Mouse (Mus musculus) embryonic facial prominence, embryonic 15.5 days (tissue): ENCODE data around the gene Zcchc24. TPM values are rescaled to one million over a fixed set of nuclear protein-coding genes. Genes with fewer than 3 reads are reported as not detected.

Experiments
- ATAC-seq: fragments of 200-750 bp; cut with Nextera tagmentation; 2 replicates; pipeline ENCODE4 v1.8.0; 2017; ENCODE audit warnings: low read depth, moderate TSS enrichment; ENCODE audit not compliant: insufficient number of reproducible peaks, low FRiP score, low TSS enrichment
- H3K27ac ChIP-seq: fragments of 300-500 bp; sonication (generic); replicated peaks from 2 replicates; pipeline ENCODE4 v1.5.1; 2015; ENCODE audit warnings: mild to moderate bottlenecking, inconsistent platforms
- H3K27me3 ChIP-seq: fragments of 300-500 bp; sonication (generic); 2 replicates; pipeline ENCODE4 v1.6.1; 2015; ENCODE audit warnings: inconsistent platforms
- H3K36me3 ChIP-seq: fragments of 300-500 bp; sonication (generic); 2 replicates; pipeline ENCODE4 v1.6.1; 2015; ENCODE audit warnings: mild to moderate bottlenecking, inconsistent platforms
- H3K4me1 ChIP-seq: fragments of 300-500 bp; sonication (generic); 2 replicates; pipeline ENCODE4 v1.6.1; 2015; ENCODE audit warnings: inconsistent platforms
- H3K4me2 ChIP-seq: fragments of 300-500 bp; sonication (generic); replicated peaks from 2 replicates; pipeline ENCODE4 v1.6.1; 2015; ENCODE audit warnings: mild to moderate bottlenecking, inconsistent platforms
- H3K4me3 ChIP-seq: fragments of 300-500 bp; sonication (generic); replicated peaks from 2 replicates; pipeline ENCODE4 v1.5.1; 2015; ENCODE audit warnings: mild to moderate bottlenecking, inconsistent platforms
- H3K9ac ChIP-seq: fragments of 300-500 bp; sonication (generic); 2 replicates; pipeline ENCODE4 v1.6.1; 2015; ENCODE audit warnings: inconsistent platforms
- H3K9me3 ChIP-seq: fragments of 300-500 bp; sonication (generic); replicated peaks from 2 replicates; pipeline ENCODE4 v1.6.1; 2016; ENCODE audit warnings: inconsistent platforms
- whole genome bisulfite sequencing: fragments of 180-500 bp; shearing (Covaris S2); methylation state at CpG from one replicate; pipeline ENCODE4 v1.1.7; 2015; 5-methylcytosine and 5-hydroxymethylcytosine counted together
- polyA plus RNA-seq: library from polyadenylated mRNA; unstranded; fragments of >200 nt; fragmentation: Nextera tagmentation; extraction: Ambion mirVana; gene quantifications from 2 replicates; pipeline ENCODE4 v1.2.1, GENCODE M21; 2015

The Zcchc24 gene
- polyA plus RNA-seq, 1 experiment from 2014 or later: 34.0 TPM

DNA sequence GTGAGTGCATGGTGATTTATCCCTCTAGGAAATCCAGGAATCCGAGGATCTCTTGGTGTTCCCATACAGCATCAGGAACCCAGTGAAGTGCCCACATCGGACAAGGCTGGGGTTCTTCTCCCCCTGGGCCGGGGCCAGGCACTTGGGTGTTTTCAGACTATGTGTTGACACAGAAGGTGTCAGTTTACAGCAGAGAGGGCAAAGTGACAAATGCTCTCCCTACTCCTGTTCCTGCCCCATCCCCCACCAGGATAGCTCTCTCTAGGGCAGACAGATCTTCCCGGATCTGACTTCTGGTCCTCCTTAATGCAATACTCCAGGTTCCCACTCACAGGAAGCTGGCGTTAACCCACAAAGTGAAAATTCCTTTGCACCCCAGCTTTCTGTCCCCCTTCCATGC is 5.3 kb upstream of the Zcchc24 start:
- Histone ChIP-seq H3K4me2 (no peak overlapping the region), H3K27ac (no peak overlapping the region), H3K9me3 (no peaks in the 10 kb centered on the region), H3K4me3 (no peak overlapping the region), H3K36me3 (no peaks in the 10 kb centered on the region), H3K4me1 (peaks cover 24% of the 10 kb centered on the region), H3K9ac (no peak overlapping the region), H3K27me3 (no peaks in the 10 kb centered on the region)
- WGBS: 37% methylated on average over 5 of the region's 5 CpGs
- ATAC-seq: no peak

DNA sequence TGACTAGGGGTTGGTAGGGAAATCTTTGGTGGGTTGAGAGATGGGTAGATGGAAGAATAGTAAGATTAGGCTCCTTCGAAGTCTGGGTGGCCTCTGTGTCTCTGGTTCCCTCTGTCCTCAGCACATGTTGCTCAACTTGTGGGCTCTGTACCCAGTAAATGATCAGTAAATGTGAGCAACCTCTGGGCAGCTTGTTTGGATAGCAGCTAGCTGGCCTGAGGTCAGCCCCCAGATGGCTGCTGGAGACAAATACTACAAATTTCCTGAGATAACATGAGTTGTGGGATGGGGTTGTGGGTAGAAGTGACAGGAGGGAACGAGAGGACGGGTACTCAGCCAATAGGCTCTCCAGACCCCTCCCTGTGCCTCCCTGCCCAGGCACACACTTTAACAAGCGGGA is 4.2 kb upstream of the Zcchc24 start:
- Histone ChIP-seq H3K27ac (no peak overlapping the region), H3K9ac (no peak overlapping the region), H3K4me2 (no peak overlapping the region), H3K27me3 (no peaks in the 10 kb centered on the region), H3K4me1 (peaks cover 27% of the 10 kb centered on the region), H3K4me3 (no peak overlapping the region), H3K36me3 (no peaks in the 10 kb centered on the region), H3K9me3 (no peaks in the 10 kb centered on the region)
- ATAC-seq: no peak
- WGBS: 59% methylated on average over 4 of the region's 4 CpGs

DNA sequence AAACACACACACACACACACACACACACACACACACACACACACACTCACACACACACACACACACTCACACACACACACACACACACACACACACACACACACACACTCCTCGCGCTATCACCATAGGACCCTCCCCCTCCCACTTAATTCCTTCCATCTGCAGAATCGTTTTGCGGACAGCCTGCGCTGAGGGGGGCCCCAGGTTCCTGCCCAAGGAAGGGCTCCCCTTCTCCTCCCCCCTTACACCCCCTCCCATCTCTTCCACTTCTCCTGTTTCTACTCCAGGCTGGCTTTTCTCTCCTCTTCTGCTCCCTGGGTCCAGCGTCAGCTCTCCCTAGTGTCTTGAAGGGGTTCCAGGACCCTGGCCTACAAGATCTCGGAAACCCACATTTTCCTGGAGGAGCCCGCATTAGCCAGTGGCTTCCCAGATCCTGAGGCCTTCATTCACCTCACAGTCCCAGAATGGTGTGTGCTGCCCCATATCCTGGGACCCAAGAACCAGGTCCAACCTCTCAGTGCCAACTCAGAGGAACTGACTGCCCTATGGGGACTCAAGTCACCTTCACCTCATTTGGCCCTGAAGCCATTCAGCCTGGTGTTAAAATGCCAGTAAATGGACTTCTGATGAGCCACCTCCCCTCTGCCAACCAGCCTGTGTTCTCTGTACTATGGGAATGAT is 927 bp upstream of the Zcchc24 start:
- Histone ChIP-seq H3K4me2 (peak overlapping the region; percentile 88), H3K4me1 (peaks cover 54% of the 10 kb centered on the region), H3K9ac (no peak overlapping the region), H3K9me3 (no peaks in the 10 kb centered on the region), H3K36me3 (no peaks in the 10 kb centered on the region), H3K4me3 (peak overlapping the region; percentile 83; the same call in 1 of the 2 replicates), H3K27ac (peak overlapping the region; percentile 95), H3K27me3 (no peaks in the 10 kb centered on the region)
- no peak for ATAC-seq
- 12% methylated on average over 8 of the region's 8 CpGs for WGBS

- Histone ChIP-seq H3K9ac (peak overlapping the region; percentile 85), H3K4me2 (peak overlapping the region; percentile 88), H3K4me3 (peak overlapping the region; percentile 83), H3K27me3 (no peaks in the 10 kb centered on the region), H3K4me1 (peaks cover 52% of the 10 kb centered on the region), H3K9me3 (no peaks in the 10 kb centered on the region), H3K36me3 (no peaks in the 10 kb centered on the region), H3K27ac (peak overlapping the region; percentile 95)
- under 1% methylated on average over 50 of the region's 50 CpGs for WGBS
- peak; percentile 30; the same call in 1 of the 2 replicates for ATAC-seq
These were observed 462 bp downstream of the Zcchc24 start for GRCm38 (mm10) chr14:25768261-25768893.

- peak overlapping the region; percentile 85 for H3K9ac ChIP-seq
- H3K27me3 ChIP-seq: no peaks in the 10 kb centered on the region
- peak overlapping the region; percentile 95 for H3K27ac ChIP-seq
- no peaks in the 10 kb centered on the region for H3K9me3 ChIP-seq
- ATAC-seq: no peak
- H3K4me1 ChIP-seq: peaks cover 54% of the 10 kb centered on the region
- peak overlapping the region; percentile 88 for H3K4me2 ChIP-seq
- H3K36me3 ChIP-seq: no peaks in the 10 kb centered on the region
- peak overlapping the region; percentile 83 for H3K4me3 ChIP-seq
- WGBS: 14% methylated on average over 6 of the region's 6 CpGs
These were observed 1.1 kb downstream of the Zcchc24 start for GRCm38 (mm10) chr14:25767725-25768203.

- ATAC-seq: no peak
- Histone ChIP-seq H3K4me1 (peaks cover 64% of the 10 kb centered on the region), H3K9ac (0 out of 2 replicates have a peak overlapping the region, but pooled peaks have one; percentile 85), H3K27me3 (no peaks in the 10 kb centered on the region), H3K4me2 (peak overlapping the region; percentile 88), H3K27ac (peak overlapping the region; percentile 95), H3K4me3 (peak overlapping the region; percentile 83), H3K9me3 (no peaks in the 10 kb centered on the region), H3K36me3 (no peaks in the 10 kb centered on the region)
- 28% methylated on average over 4 of the region's 4 CpGs for WGBS
These were observed 2.4 kb downstream of the Zcchc24 start for GRCm38 (mm10) chr14:25766441-25766840.

DNA sequence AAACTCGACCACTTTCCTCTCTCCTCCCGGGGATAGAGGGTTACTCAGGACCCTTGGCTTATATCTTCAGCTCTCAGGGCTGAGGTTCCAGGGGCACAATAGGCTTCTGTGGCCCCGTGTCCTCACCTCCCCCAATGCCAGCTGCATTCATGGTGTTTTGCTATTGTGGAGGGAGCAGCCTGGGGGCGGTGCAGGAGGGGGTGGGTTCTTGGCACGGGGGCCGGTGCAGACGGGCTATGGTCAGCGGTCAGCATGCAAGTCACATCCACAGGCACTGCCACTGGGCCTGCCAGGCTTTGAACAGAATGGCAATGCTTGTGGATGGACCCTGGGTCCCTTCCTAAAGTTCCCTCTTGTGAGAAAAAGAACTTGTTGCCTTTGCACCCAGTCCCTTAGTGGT is 2.9 kb downstream of the Zcchc24 start:
- Histone ChIP-seq H3K4me2 (peak overlapping the region; percentile 88), H3K27ac (peak overlapping the region; percentile 95), H3K9ac (no peak overlapping the region), H3K4me3 (peak overlapping the region; percentile 83), H3K36me3 (no peaks in the 10 kb centered on the region), H3K4me1 (peaks cover 69% of the 10 kb centered on the region), H3K9me3 (no peaks in the 10 kb centered on the region), H3K27me3 (no peaks in the 10 kb centered on the region)
- WGBS: 30% methylated on average over 8 of the region's 8 CpGs
- no peak for ATAC-seq

DNA sequence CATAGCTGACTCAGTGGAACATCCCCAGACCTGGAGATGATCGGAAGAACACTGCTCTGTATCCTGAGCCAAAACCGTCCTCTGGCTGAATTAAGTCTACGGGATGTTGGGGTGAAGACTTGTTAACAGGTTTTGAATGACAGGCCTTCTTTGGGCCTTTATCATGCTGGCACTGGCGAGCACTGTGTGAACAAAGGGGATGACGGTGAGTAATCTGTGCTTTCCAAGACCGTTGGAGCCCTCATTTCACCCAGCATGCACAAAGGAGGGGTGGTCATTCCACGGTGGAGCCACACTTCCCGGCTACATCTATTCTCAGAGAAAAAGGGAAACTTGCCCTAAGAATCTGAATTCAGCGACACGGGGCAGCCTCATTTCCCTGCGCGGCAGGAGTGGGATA is 3.7 kb downstream of the Zcchc24 start:
- no peak for ATAC-seq
- H3K9me3 ChIP-seq: no peaks in the 10 kb centered on the region
- peak overlapping the region; percentile 2 for H3K4me3 ChIP-seq
- no peak overlapping the region for H3K9ac ChIP-seq
- H3K4me1 ChIP-seq: peaks cover 76% of the 10 kb centered on the region
- H3K27ac ChIP-seq: peak overlapping the region; percentile 95
- no peaks in the 10 kb centered on the region for H3K36me3 ChIP-seq
- no peaks in the 10 kb centered on the region for H3K27me3 ChIP-seq
- H3K4me2 ChIP-seq: peak overlapping the region; percentile 88
- WGBS: 49% methylated on average over 12 of the region's 12 CpGs

- Histone ChIP-seq H3K36me3 (no peaks in the 10 kb centered on the region), H3K4me1 (peaks cover 84% of the 10 kb centered on the region), H3K27ac (no peak overlapping the region), H3K9ac (no peak overlapping the region), H3K27me3 (no peaks in the 10 kb centered on the region), H3K4me3 (no peak overlapping the region), H3K9me3 (no peaks in the 10 kb centered on the region), H3K4me2 (no peak overlapping the region)
- 86% methylated on average over 5 of the region's 5 CpGs for WGBS
- ATAC-seq: no peak
These were observed 7.7 kb downstream of the Zcchc24 start for GRCm38 (mm10) chr14:25761184-25761583.

- H3K27me3 ChIP-seq: no peaks in the 10 kb centered on the region
- H3K4me3 ChIP-seq: no peak overlapping the region
- H3K36me3 ChIP-seq: no peaks in the 10 kb centered on the region
- WGBS: 36% methylated on average over 8 of the region's 8 CpGs
- H3K9ac ChIP-seq: no peak overlapping the region
- H3K4me2 ChIP-seq: 0 out of 2 replicates have a peak overlapping the region, but pooled peaks have one; percentile 15
- 0 out of 2 replicates have a peak, but pooled peaks have one; percentile 4 for ATAC-seq
- peak overlapping the region; percentile 80 for H3K27ac ChIP-seq
- no peaks in the 10 kb centered on the region for H3K9me3 ChIP-seq
- H3K4me1 ChIP-seq: peaks cover 84% of the 10 kb centered on the region
These were observed 8.8 kb downstream of the Zcchc24 start for GRCm38 (mm10) chr14:25759981-25760537.

- H3K4me2 ChIP-seq: 0 out of 2 replicates have a peak overlapping the region, but pooled peaks have one; percentile 15
- peaks cover 84% of the 10 kb centered on the region for H3K4me1 ChIP-seq
- WGBS: 28% methylated on average over 7 of the region's 7 CpGs
- no peaks in the 10 kb centered on the region for H3K36me3 ChIP-seq
- peak overlapping the region; percentile 80 for H3K27ac ChIP-seq
- H3K4me3 ChIP-seq: no peak overlapping the region
- ATAC-seq: 0 out of 2 replicates have a peak, but pooled peaks have one; percentile 9
- no peak overlapping the region for H3K9ac ChIP-seq
- no peaks in the 10 kb centered on the region for H3K9me3 ChIP-seq
- H3K27me3 ChIP-seq: no peaks in the 10 kb centered on the region
These were observed 9.3 kb downstream of the Zcchc24 start for GRCm38 (mm10) chr14:25759551-25759950.
